Mouse (Mus musculus): Measurements from ENCODE around the gene Maml1. TPM values are rescaled to one million over a fixed set of nuclear protein-coding genes. Genes with fewer than 3 reads are reported as not detected.

Maml1 gene
- total and polyA plus RNA-seq, 2 experiments from 2014 or later: 1.6 to 10.8 TPM

- TF ChIP-seq CTCF (IDR thresholded peaks at IDR 0.05; ENCODE audit: low read depth): no peak
- ATAC-seq: no peak
- no peak for DNase-seq
- H3K4me3 ChIP-seq (ENCODE audit: low read depth, low read length): no peak overlapping the region
- no peak overlapping the region for H3K9ac ChIP-seq
- no peak overlapping the region for H3K4me2 ChIP-seq (ENCODE audit: low read depth)
- H3K27me3 ChIP-seq (ENCODE audit: insufficient read depth, low read length): no peaks in the 10 kb centered on the region
- H3K9me3 ChIP-seq (ENCODE audit: low read length): no peaks in the 10 kb centered on the region
- WGBS: 98% methylated on average over 2 of the region's 2 CpGs
- no peaks in the 10 kb centered on the region for H3K4me1 ChIP-seq (ENCODE audit: insufficient read depth)
- no peak overlapping the region for H3K27ac ChIP-seq (ENCODE audit: low read depth, low read length)
- peaks cover 82% of the 10 kb centered on the region for H3K36me3 ChIP-seq (ENCODE audit: insufficient read depth)
Observed at GRCm38 (mm10) chr11:50303406-50303805, 11.3 kb upstream of the Maml1 start.

- Histone ChIP-seq H3K4me1 (ENCODE audit: insufficient read depth) (peaks cover 8% of the 10 kb centered on the region), H3K4me3 (ENCODE audit: low read depth, low read length) (peak overlapping the region; percentile 93), H3K4me2 (ENCODE audit: low read depth) (peak overlapping the region; percentile 58), H3K9ac (peak overlapping the region; percentile 97), H3K9me3 (ENCODE audit: low read length) (no peaks in the 10 kb centered on the region), H3K27ac (ENCODE audit: low read depth, low read length) (peak overlapping the region; percentile 98), H3K27me3 (ENCODE audit: insufficient read depth, low read length) (no peaks in the 10 kb centered on the region), H3K36me3 (ENCODE audit: insufficient read depth) (peaks cover 16% of the 10 kb centered on the region)
- DNase-seq: peak; percentile 52
- under 1% methylated on average over 83 of the region's 85 CpGs for WGBS
- peak; percentile 28; the same call in 1 of the 2 replicates for TF ChIP-seq CTCF (IDR thresholded peaks at IDR 0.05; ENCODE audit: low read depth)
- ATAC-seq: peak; percentile 73
Observed at GRCm38 (mm10) chr11:50291321-50292165, 568 bp downstream of the Maml1 start.

- Histone ChIP-seq H3K9me3 (ENCODE audit: low read length) (no peaks in the 10 kb centered on the region), H3K9ac (peak overlapping the region; percentile 97), H3K4me1 (ENCODE audit: insufficient read depth) (peaks cover 8% of the 10 kb centered on the region), H3K36me3 (ENCODE audit: insufficient read depth) (peaks cover 13% of the 10 kb centered on the region), H3K4me3 (ENCODE audit: low read depth, low read length) (peak overlapping the region; percentile 93), H3K4me2 (ENCODE audit: low read depth) (peak overlapping the region; percentile 58), H3K27ac (ENCODE audit: low read depth, low read length) (peak overlapping the region; percentile 98; the same call in 1 of the 2 replicates), H3K27me3 (ENCODE audit: insufficient read depth, low read length) (no peaks in the 10 kb centered on the region)
- DNase-seq (no peak), ATAC-seq (no peak)
- 13% methylated on average over 20 of the region's 20 CpGs for WGBS
- no peak for TF ChIP-seq CTCF (IDR thresholded peaks at IDR 0.05; ENCODE audit: low read depth)
Observed at GRCm38 (mm10) chr11:50290486-50291225, 1.5 kb downstream of the Maml1 start.

- peaks cover 5% of the 10 kb centered on the region; the same call in 1 of the 2 replicates for H3K36me3 ChIP-seq (ENCODE audit: insufficient read depth)
- H3K4me3 ChIP-seq (ENCODE audit: low read depth, low read length): no peak overlapping the region
- peaks cover 8% of the 10 kb centered on the region for H3K4me1 ChIP-seq (ENCODE audit: insufficient read depth)
- H3K4me2 ChIP-seq (ENCODE audit: low read depth): no peak overlapping the region
- WGBS: 81% methylated on average over 1 of the region's 1 CpGs
- H3K27me3 ChIP-seq (ENCODE audit: insufficient read depth, low read length): no peaks in the 10 kb centered on the region
- H3K9ac ChIP-seq: no peak overlapping the region
- no peak for TF ChIP-seq CTCF (IDR thresholded peaks at IDR 0.05; ENCODE audit: low read depth)
- H3K9me3 ChIP-seq (ENCODE audit: low read length): no peaks in the 10 kb centered on the region
- ATAC-seq: no peak
- no peak overlapping the region for H3K27ac ChIP-seq (ENCODE audit: low read depth, low read length)
- no peak for DNase-seq
Observed at GRCm38 (mm10) chr11:50286428-50286827, 5.7 kb downstream of the Maml1 start.

GRCm38 (mm10) chr11:50285696-50286095, 6.4 kb downstream of the Maml1 start:
- DNase-seq (no peak), ATAC-seq (no peak)
- Histone ChIP-seq H3K9me3 (ENCODE audit: low read length) (no peaks in the 10 kb centered on the region), H3K4me1 (ENCODE audit: insufficient read depth) (peaks cover 7% of the 10 kb centered on the region), H3K9ac (no peak overlapping the region), H3K4me2 (ENCODE audit: low read depth) (no peak overlapping the region), H3K27ac (ENCODE audit: low read depth, low read length) (no peak overlapping the region), H3K4me3 (ENCODE audit: low read depth, low read length) (no peak overlapping the region), H3K27me3 (ENCODE audit: insufficient read depth, low read length) (no peaks in the 10 kb centered on the region), H3K36me3 (ENCODE audit: insufficient read depth) (peaks cover 8% of the 10 kb centered on the region)
- 95% methylated on average over 7 of the region's 7 CpGs for WGBS
- TF ChIP-seq CTCF (IDR thresholded peaks at IDR 0.05; ENCODE audit: low read depth): no peak

GRCm38 (mm10) chr11:50285263-50285662, 6.8 kb downstream of the Maml1 start:
- H3K4me1 ChIP-seq (ENCODE audit: insufficient read depth): peaks cover 3% of the 10 kb centered on the region
- 96% methylated on average over 5 of the region's 5 CpGs for WGBS
- H3K4me2 ChIP-seq (ENCODE audit: low read depth): no peak overlapping the region
- H3K9me3 ChIP-seq (ENCODE audit: low read length): no peaks in the 10 kb centered on the region
- H3K27me3 ChIP-seq (ENCODE audit: insufficient read depth, low read length): no peaks in the 10 kb centered on the region
- no peak for TF ChIP-seq CTCF (IDR thresholded peaks at IDR 0.05; ENCODE audit: low read depth)
- DNase-seq (no peak), ATAC-seq (no peak)
- no peak overlapping the region for H3K27ac ChIP-seq (ENCODE audit: low read depth, low read length)
- no peak overlapping the region for H3K4me3 ChIP-seq (ENCODE audit: low read depth, low read length)
- no peak overlapping the region for H3K9ac ChIP-seq
- H3K36me3 ChIP-seq (ENCODE audit: insufficient read depth): peaks cover 9% of the 10 kb centered on the region

- no peak for TF ChIP-seq CTCF (IDR thresholded peaks at IDR 0.05; ENCODE audit: low read depth)
- no peak for ATAC-seq
- Histone ChIP-seq H3K4me1 (ENCODE audit: insufficient read depth) (no peaks in the 10 kb centered on the region), H3K4me2 (ENCODE audit: low read depth) (no peak overlapping the region), H3K27ac (ENCODE audit: low read depth, low read length) (no peak overlapping the region), H3K36me3 (ENCODE audit: insufficient read depth) (peaks cover 4% of the 10 kb centered on the region; the same call in 1 of the 2 replicates), H3K9ac (no peak overlapping the region), H3K4me3 (ENCODE audit: low read depth, low read length) (no peak overlapping the region), H3K9me3 (ENCODE audit: low read length) (no peaks in the 10 kb centered on the region), H3K27me3 (ENCODE audit: insufficient read depth, low read length) (no peaks in the 10 kb centered on the region)
- 55% methylated on average over 1 of the region's 1 CpGs for WGBS
- no peak for DNase-seq
Observed at GRCm38 (mm10) chr11:50280053-50280452, 12.1 kb downstream of the Maml1 start.

Measured in forebrain, postnatal 0 days (tissue).